Mouse (Mus musculus): ENCODE measurements at regions not wholly inside any gene's neighbourhood (a gene's known extent, or its start where the extent isn't known, plus 50 kb on each side); places are given as distances from the start of the nearest gene placed in this dataset.

- Histone ChIP-seq H3K4me1 (replicated peaks) (no peaks in the 10 kb centered on the region), H3K4me3 (no peak overlapping the region), H3K27ac (no peak overlapping the region), H3K4me2 (no peak overlapping the region), H3K9me3 (no peaks in the 10 kb centered on the region), H3K27me3 (no peaks in the 10 kb centered on the region), H3K36me3 (no peaks in the 10 kb centered on the region), H3K9ac (no peak overlapping the region)
- 85% methylated on average over 1 of the region's 1 CpGs for WGBS
- no peak for ATAC-seq (ENCODE audit: low FRiP score)
Measured at GRCm38 (mm10) chr14:102461001-102461400, 521.4 kb downstream of the Kctd12 start.

DNA sequence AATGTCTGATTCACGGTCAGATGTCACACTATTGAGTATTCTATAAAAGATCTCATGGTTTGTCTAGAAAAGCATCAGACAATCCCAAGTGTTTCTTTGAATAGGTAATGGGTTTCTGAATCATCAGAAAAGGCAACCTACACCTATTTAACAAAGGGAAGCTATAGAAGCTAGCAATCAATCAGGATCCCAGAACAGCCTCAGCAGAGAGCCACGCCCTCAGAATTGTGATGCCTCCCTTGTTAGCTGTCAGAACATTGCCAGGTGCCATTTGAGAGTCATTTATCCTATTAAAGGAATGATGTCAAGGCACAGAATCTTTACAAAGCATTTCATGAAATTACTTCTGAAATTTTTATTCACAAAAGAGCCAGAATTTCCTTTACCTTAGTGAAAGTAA is 542.7 kb downstream of the Kctd12 start:
- Histone ChIP-seq H3K9ac (no peak overlapping the region), H3K36me3 (no peaks in the 10 kb centered on the region), H3K4me2 (no peak overlapping the region), H3K9me3 (no peaks in the 10 kb centered on the region), H3K27ac (no peak overlapping the region), H3K27me3 (no peaks in the 10 kb centered on the region), H3K4me1 (replicated peaks) (no peaks in the 10 kb centered on the region), H3K4me3 (no peak overlapping the region)
- ATAC-seq (ENCODE audit: low FRiP score): no peak
- WGBS: 31% methylated on average over 2 of the region's 2 CpGs

DNA sequence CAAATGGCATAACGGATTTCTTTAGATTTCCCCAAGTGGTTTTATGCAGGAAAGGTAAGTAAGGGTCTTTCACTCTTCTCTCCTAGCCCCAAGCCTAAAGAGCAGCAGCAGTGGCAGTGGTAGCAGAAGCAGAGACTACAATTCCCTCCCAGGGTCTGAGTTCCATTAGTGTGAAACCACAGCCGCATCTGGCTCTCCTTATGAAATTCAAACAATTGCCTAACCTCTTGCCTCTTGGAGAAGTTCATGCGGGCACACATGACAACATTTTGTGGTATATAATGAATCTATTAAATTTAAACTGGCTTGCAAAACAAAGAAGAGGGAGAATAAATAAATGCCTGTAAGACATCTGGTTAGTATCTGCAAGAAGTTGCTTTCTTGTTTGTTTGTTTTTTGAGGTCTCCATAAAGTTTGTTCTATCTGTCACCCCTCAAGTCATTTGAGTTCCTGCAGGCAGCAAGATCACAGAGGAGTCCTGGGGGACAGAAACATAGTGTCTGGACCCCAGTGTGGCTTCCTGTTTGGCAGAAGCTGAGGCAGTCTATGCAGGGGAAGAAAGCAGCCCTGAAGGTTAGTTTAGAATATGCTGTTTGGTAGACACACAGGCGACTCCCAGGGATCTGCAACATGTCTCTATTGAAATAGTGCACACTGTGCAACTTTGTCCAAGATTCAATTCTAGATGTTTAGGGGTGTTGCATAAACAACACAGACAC is 578.9 kb downstream of the Kctd12 start:
- ATAC-seq (ENCODE audit: low FRiP score): no peak
- H3K4me1 ChIP-seq (replicated peaks): no peaks in the 10 kb centered on the region
- H3K27me3 ChIP-seq: no peaks in the 10 kb centered on the region
- H3K27ac ChIP-seq: no peak overlapping the region
- H3K4me3 ChIP-seq: no peak overlapping the region
- H3K9ac ChIP-seq: no peak overlapping the region
- no peaks in the 10 kb centered on the region for H3K36me3 ChIP-seq
- H3K4me2 ChIP-seq: no peak overlapping the region
- 78% methylated on average over 4 of the region's 4 CpGs for WGBS
- no peaks in the 10 kb centered on the region for H3K9me3 ChIP-seq

DNA sequence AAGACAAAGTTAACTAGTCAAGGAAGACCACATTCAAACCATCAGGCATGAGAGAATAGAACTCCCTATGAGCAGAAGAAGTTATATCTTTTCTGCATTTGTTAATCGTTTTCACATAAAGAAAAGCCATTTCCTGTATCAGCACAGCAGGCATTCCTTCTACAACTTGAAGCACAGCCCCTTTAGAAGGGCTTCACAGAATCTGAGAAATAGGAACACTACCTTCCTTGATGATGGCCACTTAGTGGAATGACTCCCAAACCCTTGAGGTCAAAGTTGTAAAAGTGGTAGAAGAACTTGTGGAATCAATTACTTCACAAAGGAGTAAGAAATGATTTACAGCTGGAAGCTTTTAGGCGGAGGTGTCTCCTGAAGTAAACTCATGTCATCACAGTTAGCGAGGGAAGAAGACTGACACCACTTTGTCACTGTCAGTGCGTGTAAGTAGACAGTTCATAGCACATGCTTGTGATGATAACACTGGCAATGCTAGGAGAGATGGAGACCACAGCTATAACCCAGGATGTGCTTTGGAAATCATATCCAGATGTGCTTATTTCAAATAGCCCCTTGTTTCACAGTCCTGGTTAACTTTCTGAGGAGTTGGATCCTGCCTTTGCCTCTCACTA is 580.3 kb downstream of the Kctd12 start:
- WGBS: 75% methylated on average over 4 of the region's 4 CpGs
- Histone ChIP-seq H3K4me2 (no peak overlapping the region), H3K9me3 (no peaks in the 10 kb centered on the region), H3K9ac (no peak overlapping the region), H3K27me3 (no peaks in the 10 kb centered on the region), H3K36me3 (no peaks in the 10 kb centered on the region), H3K4me3 (no peak overlapping the region), H3K27ac (no peak overlapping the region), H3K4me1 (replicated peaks) (no peaks in the 10 kb centered on the region)
- no peak for ATAC-seq (ENCODE audit: low FRiP score)

- no peak for ATAC-seq (ENCODE audit: low FRiP score)
- H3K4me3 ChIP-seq: no peak overlapping the region
- WGBS: 85% methylated on average over 7 of the region's 7 CpGs
- H3K4me2 ChIP-seq: no peak overlapping the region
- no peaks in the 10 kb centered on the region for H3K4me1 ChIP-seq (replicated peaks)
- H3K27me3 ChIP-seq: no peaks in the 10 kb centered on the region
- H3K9me3 ChIP-seq: no peaks in the 10 kb centered on the region
- no peak overlapping the region for H3K27ac ChIP-seq
- H3K9ac ChIP-seq: no peak overlapping the region
- H3K36me3 ChIP-seq: no peaks in the 10 kb centered on the region
Measured at GRCm38 (mm10) chr14:102396036-102396734, 586.3 kb downstream of the Kctd12 start.

DNA sequence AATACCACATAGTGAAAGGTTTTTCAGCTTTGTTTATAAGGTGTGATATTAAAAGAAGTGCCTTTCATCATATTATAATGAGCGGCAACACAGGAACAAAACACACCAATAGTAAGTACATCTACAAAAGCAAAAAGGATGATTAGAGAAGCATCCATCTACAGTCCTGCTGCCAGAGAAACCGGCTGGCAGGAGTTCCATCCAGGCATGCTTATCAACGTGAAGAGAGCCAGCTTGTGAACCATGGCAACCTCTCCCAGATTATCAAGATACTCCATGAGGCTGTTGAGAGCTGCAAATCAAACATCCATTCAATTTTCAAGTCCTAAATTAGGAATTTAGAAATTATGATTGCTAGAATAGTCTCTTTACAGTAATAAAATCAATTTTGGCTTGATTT is 590.1 kb downstream of the Kctd12 start:
- no peak overlapping the region for H3K4me2 ChIP-seq
- ATAC-seq (ENCODE audit: low FRiP score): no peak
- H3K27me3 ChIP-seq: no peaks in the 10 kb centered on the region
- WGBS: 70% methylated on average over 3 of the region's 3 CpGs
- H3K4me3 ChIP-seq: no peak overlapping the region
- no peaks in the 10 kb centered on the region for H3K4me1 ChIP-seq (replicated peaks)
- no peak overlapping the region for H3K9ac ChIP-seq
- H3K36me3 ChIP-seq: no peaks in the 10 kb centered on the region
- no peaks in the 10 kb centered on the region for H3K9me3 ChIP-seq
- H3K27ac ChIP-seq: no peak overlapping the region

- ATAC-seq (ENCODE audit: low FRiP score): no peak
Measured at GRCm38 (mm10) chr14:102372994-102373567, 609.4 kb downstream of the Kctd12 start.

GRCm38 (mm10) chr14:102361589-102361988 is 620.8 kb downstream of the Kctd12 start:
- no peak overlapping the region for H3K9ac ChIP-seq
- no peaks in the 10 kb centered on the region for H3K27me3 ChIP-seq
- H3K4me1 ChIP-seq (replicated peaks): no peaks in the 10 kb centered on the region
- no peak for ATAC-seq (ENCODE audit: low FRiP score)
- no peak overlapping the region for H3K27ac ChIP-seq
- no peaks in the 10 kb centered on the region for H3K36me3 ChIP-seq
- no peak overlapping the region for H3K4me3 ChIP-seq
- 84% methylated on average over 2 of the region's 2 CpGs for WGBS
- no peak overlapping the region for H3K4me2 ChIP-seq
- no peaks in the 10 kb centered on the region for H3K9me3 ChIP-seq

More at GRCm38 (mm10) chr14:102372994-102373567, 609.4 kb downstream of the Kctd12 start:
- no peaks in the 10 kb centered on the region for H3K27me3 ChIP-seq
- H3K36me3 ChIP-seq: no peaks in the 10 kb centered on the region
- H3K4me2 ChIP-seq: no peak overlapping the region
- no peak overlapping the region for H3K4me3 ChIP-seq
- H3K27ac ChIP-seq: no peak overlapping the region
- no peak overlapping the region for H3K9ac ChIP-seq
- 89% methylated on average over 5 of the region's 5 CpGs for WGBS
- H3K4me1 ChIP-seq (replicated peaks): no peaks in the 10 kb centered on the region
- H3K9me3 ChIP-seq: no peaks in the 10 kb centered on the region

DNA sequence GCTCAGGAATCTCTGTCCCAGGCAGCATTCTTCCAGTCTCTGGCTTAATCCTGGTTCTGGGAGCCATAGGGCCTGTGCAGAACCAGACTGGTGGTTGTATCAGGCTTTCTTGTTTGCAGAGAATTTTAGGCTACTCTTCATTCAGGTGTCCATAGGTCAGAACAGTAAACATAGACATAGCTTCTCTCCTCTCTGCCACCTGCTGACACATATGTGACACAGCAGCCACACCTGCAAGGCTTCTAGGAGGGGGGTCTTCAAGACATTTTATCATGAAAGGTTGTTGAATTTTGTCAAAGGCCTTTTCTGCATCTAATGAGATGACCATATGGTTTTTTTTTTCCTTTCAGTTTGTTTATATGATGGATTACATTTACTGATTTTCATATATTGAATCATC is 599.7 kb downstream of the Lmo7 start:
- H3K36me3 ChIP-seq: no peaks in the 10 kb centered on the region
- H3K4me2 ChIP-seq: no peak overlapping the region
- no peak overlapping the region for H3K4me3 ChIP-seq
- no peak overlapping the region for H3K9ac ChIP-seq
- no peak overlapping the region for H3K27ac ChIP-seq
- H3K27me3 ChIP-seq: no peaks in the 10 kb centered on the region
- no peaks in the 10 kb centered on the region for H3K9me3 ChIP-seq
- no peaks in the 10 kb centered on the region for H3K4me1 ChIP-seq (replicated peaks)
- ATAC-seq (ENCODE audit: low FRiP score): no peak

DNA sequence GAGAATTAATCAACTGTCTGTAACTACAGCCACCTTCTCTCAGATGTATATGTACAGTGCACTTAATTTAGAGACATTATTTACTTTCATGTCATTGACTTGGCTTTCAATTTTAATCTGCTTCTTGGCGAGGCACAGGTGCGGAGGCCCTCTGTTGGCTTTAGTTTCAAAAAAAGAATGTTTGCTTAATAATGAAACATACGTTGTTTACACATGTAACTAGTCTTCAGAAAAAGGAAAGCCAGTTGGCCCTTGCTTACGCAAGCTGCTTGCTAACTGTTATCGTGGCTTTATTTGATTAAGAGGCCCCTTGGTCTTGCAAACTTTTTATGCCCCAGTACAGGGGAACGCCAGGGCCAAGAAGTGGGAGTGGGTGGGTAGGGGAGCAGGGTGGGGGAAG is 576.6 kb downstream of the Lmo7 start:
- Histone ChIP-seq H3K4me1 (replicated peaks) (no peaks in the 10 kb centered on the region), H3K27ac (no peak overlapping the region), H3K9me3 (no peaks in the 10 kb centered on the region), H3K27me3 (no peaks in the 10 kb centered on the region), H3K4me2 (no peak overlapping the region), H3K4me3 (no peak overlapping the region), H3K9ac (no peak overlapping the region), H3K36me3 (no peaks in the 10 kb centered on the region)
- no peak for ATAC-seq (ENCODE audit: low FRiP score)
- 88% methylated on average over 6 of the region's 6 CpGs for WGBS

- H3K27me3 ChIP-seq: no peaks in the 10 kb centered on the region
- H3K9me3 ChIP-seq: no peaks in the 10 kb centered on the region
- no peak overlapping the region for H3K4me3 ChIP-seq
- no peak for ATAC-seq (ENCODE audit: low FRiP score)
- H3K9ac ChIP-seq: no peak overlapping the region
- no peak overlapping the region for H3K27ac ChIP-seq
- H3K4me2 ChIP-seq: no peak overlapping the region
- no peaks in the 10 kb centered on the region for H3K36me3 ChIP-seq
- no peaks in the 10 kb centered on the region for H3K4me1 ChIP-seq (replicated peaks)
- WGBS: 76% methylated on average over 2 of the region's 2 CpGs
Measured at GRCm38 (mm10) chr14:102302826-102303225, 573.1 kb downstream of the Lmo7 start.

GRCm38 (mm10) chr14:102300251-102300650 is 570.5 kb downstream of the Lmo7 start:
- Histone ChIP-seq H3K27ac (no peak overlapping the region), H3K4me1 (replicated peaks) (no peaks in the 10 kb centered on the region), H3K9ac (no peak overlapping the region), H3K36me3 (no peaks in the 10 kb centered on the region), H3K27me3 (no peaks in the 10 kb centered on the region), H3K4me3 (no peak overlapping the region), H3K9me3 (no peaks in the 10 kb centered on the region), H3K4me2 (no peak overlapping the region)
- 76% methylated on average over 6 of the region's 6 CpGs for WGBS
- ATAC-seq (ENCODE audit: low FRiP score): no peak
